Mouse (Mus musculus): Measurements from ENCODE around the gene Prdm16.

The Prdm16 gene

DNA sequence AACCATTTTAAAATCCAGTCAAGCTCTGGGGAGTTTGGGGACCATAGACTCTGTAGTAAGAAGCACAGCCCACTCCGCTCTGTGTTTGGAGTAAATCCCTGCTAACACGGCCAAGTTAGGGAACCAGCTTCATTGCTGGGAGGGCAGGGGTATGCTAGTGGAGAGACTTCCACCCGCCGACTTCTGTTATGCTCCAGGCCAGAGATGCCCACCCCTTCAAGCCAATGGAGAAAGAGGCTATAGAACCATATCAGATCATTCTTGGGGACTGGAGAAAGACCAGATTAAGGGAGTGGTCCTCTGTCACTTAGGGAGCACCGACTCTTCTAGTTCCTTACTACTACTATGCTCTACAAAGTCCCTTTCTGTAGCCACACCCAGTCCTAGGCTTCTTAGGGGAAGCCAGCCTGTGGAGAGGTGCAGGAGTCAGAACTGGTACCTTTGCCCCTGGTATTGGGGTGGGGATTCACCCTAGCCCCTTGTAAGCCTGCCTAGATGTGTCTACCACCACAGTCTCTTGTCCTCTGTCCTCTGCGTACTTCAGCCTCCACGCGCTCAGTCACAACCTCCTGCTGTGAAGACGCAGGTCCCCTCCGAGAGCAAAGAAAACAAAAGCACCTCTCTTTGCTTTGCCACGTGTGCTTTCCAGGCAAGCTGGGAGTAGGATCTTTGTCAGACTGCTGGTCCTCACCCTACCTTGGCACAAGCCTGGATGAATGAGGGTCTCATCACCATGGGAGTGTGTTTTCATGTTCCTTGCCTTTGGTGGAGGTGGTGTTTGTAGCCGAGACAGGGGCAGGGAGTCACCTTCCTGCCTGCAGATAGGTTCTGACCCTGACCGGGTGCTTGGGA lies 3.1 kb upstream of the Prdm16 start:
- no peak for DNase-seq

DNA sequence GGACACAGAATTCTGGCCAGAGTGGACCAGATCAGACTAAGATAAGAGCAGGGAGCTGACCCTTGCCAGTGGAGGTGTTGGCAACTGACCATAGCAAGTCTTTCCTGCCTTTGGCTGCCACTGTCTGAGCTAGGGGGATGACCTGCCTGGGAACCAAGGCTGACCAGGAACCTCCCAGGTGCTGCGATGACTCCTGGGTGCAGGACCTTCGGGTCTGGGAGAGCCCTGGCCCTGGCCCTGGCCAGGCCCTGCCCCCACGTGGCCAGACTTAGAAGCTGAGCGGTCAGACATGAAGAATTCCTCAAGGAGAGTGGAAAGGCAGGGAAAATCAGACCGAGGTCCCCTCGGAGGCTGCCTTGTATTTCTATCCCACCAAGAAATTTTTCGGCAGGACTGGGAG lies 2.5 kb upstream of the Prdm16 start:
- DNase-seq = no peak

DNA sequence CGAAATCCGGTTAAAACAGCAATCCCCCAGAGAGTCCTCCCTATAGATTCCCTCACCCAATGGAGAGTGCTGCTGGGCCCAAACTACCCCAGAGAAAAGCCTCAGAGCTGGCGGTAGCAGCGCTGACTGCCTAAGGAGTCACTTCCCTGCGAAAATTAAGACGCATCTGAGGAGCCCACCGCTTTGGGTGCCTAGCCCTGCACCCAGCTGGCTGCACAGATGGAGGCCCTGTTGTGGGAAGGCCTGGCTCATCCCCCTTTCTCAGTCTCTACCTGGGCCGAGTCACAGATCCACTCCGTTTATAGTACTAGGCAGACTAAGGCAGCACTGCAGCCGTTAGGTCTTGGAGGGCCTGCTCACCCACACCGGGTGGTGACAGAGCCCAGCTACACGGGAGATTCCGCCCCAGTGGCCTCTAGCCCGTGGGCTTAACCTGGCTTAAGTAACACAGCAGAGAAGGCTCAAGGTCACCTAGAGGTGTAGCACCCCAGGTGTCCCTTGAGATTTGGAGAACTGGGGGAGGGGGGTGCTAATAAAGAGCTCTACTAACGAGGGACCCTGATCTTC lies 1.7 kb upstream of the Prdm16 start:
- DNase-seq = no peak

DNA sequence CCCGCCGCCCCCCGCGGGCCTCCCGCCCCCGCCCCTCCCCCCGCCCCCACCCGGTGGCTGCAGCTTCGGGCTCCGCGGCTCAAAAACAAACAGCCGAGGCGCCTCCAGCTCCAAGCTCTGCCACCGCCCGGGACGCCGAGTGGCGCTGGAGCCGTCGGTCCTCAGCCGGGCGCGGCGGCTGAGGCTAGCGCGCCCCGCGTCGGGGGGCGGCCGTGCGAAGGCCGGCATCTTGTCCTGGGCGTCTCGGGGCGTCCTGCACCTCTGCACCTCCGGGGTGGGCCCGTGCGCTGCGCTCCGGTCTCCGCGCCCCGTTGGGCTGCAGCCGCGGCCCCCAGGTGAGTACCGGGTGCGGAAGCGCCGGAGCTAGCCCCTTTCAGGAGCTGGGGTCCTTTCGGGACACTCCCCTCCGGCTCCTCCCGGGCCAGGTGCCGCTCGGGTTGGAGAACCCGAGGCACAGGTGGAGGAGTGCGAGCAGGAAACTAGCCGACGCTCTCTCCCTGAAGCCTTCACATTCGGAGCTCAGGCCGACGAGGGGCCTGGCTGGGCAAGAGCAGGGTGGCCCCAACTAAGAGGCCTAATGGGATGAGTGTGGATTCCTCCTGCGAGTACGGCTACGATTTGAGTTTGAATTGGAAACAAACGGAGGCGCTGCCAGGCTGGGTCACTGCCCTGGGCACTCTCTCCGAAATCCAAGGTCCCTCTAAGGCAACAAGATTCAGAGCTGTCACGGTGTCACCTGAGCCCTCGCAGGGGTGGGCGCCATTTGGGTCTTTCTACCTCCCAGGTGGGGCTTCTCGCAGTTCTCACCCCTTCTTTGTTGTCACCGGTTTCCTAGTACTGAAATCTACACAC lies 1.0 kb upstream of the Prdm16 start:
- no peak for DNase-seq

DNA sequence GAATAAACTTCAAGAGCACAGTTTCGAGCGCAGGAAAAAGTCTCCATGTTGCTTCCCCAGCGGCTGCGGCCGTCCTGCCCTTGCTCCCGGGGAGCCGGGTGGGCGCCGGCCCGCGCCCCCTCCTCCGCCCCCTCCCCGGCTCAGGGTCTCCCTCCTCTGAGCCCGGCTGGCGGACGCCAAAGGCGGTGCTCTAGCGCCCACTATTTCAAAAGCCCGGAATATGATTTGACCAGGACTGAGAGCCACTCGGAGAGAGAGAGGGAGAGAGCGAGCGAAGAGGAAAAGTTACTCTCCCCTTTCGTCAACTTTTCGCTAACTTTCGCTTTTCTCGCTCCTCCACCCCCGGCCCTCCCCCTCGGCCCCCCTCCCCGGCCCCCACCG lies 630 bp downstream of the Prdm16 start:
- peak; percentile 94 for DNase-seq

DNA sequence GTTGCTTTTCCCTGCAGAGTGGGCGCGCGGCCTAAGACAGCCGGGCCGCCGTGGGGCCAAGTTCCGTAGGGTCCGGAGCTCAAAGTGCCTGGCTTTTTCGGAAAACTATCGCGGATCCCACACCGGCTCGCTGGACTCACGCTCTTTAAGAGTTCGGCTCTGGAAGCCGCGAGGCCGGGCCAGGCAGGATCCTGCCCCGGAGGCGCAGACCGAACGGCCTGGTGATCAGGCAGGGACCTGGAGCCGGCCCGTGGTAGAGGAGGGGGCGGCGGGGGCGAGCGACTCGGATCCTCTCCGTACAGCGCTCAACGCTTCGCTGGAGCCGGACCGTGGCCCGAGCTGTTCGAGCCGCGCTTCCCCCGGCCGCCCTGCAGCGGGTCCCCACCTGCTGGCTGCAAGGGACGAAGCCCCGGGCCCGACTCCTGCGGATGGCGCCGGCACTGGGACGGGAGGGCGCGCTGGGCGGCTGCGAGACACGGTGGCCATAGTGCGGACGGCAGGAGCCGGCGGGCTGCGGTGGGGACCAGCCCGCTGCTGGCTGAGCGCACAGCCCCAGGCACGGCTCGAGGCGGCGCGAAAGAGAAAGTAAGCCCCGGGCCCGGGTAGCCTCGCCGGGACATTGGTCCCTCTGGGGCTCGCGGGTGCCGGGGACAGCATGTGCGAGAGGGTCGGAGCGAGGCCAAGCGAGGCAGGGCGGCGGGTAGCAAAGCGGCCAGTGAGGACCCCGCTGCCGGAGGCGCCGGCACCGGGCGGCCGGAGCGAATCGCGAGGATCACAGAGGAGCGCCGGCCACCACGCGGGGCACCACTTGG lies 1.2 kb downstream of the Prdm16 start:
- peak; percentile 96 for DNase-seq

DNA sequence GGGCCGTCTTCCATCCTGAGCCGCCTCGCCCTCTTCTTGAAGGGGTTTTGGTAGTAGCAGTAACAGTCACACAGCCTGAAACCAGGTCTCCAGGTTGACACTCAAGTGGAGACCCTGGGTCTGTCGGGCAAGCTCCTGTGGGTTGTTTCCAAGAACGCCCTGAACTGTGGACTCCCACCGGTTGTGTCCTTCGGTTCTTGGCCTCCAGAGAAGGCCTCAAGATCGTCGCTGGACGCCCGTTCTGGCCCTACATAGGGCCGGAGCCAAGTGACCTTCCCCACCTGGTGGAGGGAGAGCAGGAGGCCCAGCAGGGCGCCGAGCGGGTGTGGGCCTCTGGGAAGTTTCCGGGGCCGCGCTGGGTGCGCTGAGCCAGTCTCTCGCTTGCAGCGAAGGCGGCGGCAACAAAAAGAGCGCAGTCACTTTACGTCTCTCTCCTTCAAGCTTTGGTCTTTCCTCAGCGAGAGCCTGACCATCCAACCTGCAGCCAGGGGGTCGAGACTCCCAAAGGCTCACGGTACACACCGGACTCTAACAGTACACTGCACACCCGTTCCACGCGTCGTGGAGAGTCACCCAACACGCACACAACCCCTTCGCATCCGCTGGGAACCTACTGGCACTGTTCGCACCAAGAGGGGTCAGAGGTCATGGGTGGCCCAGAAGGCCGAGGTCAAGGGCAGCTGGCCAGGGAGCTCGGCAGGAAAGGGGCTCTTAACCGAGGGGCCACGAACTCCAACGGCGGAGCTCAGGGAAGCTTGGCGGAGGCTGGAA lies 2.0 kb downstream of the Prdm16 start:
- peak; percentile 91 for DNase-seq

DNA sequence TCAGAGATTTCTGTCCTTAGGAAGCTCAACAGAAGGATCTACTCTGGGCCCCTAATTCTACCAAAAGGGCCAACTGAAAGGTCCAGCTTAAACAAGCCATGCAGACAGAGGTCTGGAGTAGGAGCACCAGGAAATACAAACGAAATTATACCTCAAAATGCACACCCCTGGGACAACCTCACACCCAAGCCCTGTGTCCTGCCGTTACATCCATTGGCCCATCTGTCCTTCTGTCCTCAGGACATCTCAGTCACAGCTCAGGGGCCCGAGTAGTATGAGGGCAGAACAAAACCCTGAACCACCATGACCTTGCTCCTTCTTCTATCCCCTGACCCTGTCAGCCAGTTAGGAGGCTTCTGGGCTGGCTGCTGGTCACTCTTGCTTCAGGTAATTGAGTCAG lies 2.7 kb downstream of the Prdm16 start:
- no peak for DNase-seq

DNA sequence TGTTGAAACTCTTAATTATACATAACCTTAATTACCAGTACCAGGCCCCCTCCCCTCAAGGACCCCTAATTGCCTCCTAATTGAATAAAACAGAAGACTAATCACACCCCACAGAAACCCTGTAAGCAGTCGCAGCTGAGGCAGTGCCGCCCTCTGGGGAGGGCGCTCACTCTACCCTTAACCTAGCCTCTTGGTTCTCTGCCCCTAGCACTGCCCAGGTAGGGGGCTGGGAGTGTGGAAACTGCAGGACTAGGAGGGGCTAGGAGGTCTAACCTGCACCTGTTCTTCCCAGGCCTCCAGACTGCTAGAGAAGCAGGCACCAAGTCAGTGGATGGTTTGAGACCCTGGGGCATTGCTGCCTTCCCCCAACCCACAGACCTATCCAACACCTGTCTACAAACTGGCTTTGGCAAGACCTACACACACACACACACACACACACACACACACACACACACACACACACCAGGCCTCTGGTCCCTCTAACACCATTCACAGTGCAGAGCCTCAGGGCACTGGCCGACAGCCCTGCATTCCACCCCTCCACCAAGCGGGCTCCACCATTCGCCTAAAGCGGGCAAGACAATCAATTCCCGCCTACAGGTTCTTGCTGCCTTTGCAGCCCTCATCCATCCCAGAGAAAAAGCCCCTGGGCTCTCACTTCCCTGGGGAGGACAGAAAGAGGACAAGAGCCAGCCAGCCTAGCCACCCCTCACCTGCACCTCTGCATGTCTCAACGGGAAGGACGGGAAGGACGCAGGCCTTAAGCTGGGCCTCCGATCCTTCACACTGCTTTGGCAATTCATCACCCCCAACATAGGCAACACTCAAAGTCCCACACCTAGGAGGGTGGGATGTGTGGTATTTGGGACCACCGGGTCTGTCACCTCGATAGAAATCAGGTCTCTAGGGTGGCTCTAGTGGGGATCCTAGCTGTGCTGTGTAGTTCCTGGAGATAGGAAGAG lies 3.6 kb downstream of the Prdm16 start:
- DNase-seq = no peak

DNA sequence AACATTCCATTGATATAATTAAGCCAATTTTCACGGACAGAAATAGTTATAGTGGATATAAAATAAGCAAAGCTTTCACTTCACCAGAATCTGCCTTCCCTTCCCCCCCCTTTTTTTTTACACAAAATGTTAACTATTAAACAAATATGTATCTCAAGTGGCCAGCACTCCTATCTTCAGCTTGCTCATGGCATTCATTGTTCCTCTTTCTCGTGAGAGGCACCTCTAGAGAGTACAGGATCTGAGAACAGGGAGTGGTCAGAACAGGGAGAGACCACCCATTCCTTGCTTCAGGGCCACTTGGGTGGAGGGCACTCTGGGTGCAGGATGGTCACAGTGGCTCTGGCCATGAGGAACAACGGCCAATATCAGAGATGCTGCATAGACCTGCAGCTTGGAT lies 5.9 kb downstream of the Prdm16 start:
- DNase-seq = no peak

DNA sequence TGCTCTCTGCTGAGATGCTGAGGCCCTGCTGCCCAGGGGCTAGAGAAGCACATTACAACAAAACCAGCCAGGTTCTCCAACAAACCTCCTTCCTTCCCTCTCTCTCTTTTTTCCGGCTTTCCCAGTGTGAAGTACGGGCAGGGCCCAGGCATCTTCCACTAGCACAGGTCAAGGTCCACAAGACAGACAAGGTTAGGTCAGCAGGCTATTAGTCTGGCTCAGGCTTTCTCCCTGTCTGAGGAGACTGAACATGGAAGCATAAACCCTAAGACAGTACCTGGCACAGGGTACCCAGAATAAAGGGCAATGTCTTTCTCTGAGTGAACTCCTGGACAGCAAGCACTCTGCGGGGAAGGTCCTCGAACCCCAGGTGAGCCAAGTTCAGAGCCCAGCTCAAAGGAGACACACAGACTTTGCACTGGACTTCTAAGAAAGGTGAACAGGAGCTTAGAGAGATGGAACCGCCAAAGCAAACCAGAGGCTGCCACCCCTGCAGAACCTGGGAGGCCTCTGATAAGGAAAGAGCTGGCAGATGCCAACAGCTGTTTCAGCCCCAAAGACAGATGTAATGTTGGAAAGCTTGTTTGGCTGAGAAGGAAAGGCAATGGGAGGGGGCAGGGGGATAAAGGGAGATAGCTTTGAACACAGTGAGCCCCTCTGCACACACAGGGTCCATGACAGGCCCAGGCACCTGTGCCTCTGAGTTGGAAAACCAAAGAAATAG lies 9.1 kb downstream of the Prdm16 start:
- DNase-seq = no peak

DNA sequence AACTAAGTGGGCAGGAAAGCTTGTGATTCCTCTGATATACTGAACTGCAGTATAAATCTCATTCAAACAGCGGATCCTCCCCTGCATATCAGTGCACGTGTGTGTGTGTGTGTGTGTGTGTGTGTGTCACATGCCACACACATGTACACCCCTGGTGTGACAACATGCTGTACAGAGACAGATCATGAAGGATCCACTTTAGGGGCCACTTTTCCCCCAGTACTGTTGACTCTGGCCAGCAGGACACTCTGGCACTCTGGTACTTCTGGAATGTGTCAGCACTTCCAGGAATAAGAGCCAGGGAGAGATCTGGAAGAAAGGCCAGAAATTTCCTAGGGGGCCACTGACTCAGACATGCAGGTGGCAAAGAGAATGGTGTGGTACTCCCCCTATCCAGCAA lies 10.4 kb downstream of the Prdm16 start:
- peak; percentile 87 for DNase-seq

DNA sequence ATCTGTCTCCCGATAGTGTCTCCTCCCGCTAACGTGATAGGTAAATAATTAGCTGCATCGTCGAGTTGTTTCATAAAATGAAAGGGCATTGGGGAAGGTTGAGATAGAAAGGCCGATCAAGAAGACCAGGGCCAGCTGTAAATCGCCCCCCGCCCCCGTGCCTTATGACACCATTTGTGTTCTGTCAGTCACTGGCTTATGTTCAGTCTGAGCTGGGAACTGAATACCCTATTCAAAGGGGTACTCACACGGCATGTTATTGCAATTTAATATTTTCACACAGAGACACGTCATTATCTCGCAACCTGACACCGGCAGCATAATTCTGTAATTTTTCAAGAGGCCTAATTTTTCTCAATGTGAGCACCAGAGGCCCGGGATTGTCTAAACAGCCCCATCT lies 11.0 kb downstream of the Prdm16 start:
- DNase-seq = no peak

DNA sequence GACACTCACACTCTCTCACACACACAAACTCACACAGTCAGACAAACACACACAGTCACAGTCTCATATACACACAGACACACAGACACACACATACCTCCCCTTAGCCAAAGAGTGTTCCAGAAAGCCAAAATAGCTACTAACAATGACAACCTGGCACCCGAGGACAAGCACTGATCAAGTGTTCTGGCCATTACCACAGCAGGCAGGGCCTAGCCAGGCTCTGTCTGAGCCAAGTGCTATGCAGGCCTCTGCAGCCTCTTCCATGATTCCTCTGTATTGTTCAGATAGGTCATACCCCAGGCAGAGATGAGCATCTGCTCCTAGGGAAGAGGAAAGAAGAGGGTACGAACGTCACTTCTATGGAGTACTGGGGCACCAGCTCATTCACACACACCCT lies 13.4 kb downstream of the Prdm16 start:
- peak; percentile 95 for DNase-seq

DNA sequence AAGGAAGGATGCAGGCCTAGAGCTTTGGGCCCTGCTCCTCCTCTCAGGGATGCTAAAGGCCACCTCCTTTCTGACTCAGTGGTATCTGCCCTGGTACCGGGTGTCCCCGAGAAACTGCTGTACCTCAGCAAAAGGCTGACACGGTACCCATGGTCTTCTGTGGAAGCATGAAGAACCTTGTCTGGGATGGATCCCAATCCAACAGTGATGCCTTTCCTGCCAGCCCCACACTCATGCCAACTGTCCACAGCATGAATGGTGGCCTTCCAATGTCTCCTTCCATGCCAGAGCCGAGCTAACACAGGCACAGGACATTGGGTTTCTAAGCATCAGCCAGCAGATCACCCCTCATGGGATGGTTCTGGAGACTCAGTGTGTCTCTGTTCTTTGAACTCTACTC lies 14.2 kb downstream of the Prdm16 start:
- peak; percentile 88 for DNase-seq

DNA sequence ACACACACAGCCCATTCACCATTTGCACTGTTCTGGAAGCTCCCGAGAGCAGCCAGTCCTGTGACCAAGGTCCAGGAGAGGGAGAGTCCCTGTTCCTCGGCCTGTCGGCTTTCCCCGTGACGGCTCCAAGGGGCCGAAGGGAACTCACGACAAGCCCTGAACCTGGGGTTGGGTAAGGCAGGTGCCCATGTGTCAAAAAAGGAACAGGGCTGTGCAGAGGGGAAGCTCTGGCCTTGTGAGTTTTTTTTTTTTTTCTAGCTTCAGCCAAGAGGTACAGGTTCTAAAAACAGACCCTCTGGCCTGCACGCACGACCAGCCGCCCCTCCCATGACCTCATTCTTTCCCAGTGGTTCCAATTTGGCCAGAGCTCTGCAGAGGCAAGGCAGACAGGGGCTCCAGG lies 25.5 kb downstream of the Prdm16 start:
- peak; percentile 94 for DNase-seq

DNA sequence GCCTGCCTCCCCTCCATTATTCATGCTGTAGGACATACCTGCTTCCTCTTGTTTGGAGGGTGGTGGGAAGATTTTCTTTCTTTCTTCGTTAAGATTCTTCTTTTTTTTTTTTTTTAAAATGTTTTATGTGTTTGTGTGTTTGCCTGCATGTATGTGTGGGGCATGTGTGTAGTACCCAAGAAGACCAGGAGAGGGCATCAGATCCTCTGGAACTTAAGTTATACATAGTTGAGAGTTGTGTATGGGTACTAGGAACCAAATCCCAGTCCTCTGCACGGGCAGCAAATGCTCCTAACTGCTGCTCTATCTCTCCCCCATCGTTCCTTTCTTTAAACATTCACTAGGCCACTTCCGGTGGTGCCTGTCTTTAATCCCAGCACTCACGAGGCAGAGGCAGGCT lies 28.9 kb downstream of the Prdm16 start:
- DNase-seq = no peak

DNA sequence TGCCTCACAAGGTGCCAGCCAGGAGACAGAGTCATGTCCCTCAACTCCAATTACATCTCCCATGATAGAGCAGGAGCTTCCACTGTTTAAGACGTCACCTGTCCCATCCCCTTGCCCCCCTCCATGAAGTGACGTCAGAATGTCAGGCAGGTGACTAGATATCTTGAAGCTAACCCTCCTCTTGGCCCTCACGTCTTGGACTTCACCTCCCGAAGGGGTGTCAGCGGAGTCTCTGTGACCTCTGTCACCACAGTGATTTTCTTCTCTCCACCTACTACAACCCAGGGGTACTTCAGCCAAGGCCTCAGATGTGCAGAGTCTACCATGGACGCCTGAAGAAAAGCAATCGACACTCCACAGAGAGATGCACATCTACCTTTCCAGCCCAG lies 32.2 kb downstream of the Prdm16 start:
- DNase-seq = no peak

DNA sequence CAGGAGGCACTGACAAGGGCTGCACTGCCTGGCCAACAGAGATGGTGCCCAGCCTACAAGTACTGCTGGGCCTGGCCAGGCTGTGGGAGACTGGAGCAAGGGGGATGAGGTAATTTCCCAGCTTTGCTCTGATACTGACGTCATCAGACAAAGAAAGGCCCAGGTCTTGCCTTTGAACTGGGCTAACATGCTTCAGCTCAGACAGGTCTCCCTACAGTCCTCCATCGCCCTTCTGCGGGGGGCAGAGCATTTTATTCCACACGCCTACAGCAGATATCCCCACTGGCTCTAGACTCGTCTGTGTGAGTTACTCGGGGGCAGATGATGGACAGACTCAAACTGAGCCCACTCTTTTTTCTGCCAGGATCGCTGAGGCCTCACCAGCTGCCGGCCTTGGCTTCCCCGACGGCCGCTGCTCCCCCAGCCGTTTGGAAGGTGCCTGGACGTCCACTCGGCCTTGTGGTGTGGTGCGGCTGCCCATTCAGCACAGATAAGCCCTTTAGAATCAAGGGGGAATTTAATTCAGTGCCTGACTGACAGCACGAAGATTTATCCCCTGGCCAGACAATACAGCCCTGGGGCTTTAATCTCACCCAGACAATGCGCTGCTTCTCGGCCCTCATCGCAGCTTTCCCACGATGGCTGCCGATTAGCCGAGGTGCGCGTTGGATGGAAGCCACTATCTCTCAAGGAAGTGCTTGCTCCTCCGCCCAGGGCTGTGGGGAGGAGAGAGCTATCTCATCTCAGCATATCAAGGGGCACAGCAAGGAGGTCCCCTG lies 32.8 kb downstream of the Prdm16 start:
- no peak for DNase-seq

DNA sequence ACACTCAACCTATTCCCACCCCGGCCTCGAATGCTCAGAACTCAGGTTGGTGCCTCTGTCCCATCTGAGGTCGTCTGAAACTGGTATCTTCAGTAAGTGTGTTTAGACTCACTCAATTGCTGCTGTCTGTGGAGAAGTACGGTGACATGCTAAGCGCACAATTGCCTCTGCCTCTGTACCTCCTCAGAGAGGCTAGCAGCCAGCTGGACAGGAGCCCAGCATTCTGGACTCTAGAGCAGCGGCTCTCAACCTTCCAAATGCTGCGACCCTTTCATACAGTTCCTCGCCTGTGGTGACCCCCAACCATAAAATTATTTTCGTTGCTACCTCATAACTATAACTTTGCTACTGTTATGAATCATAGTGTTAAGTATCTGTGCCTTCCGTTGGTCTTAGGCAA lies 34.3 kb downstream of the Prdm16 start:
- DNase-seq = no peak

Measured in heart, adult 11 months (tissue).